Mouse (Mus musculus) cerebellum, adult 8-10 months (tissue): ENCODE measurements around the gene Gm42674.

Experiments used
- DNase-seq: peaks from one replicate; pipeline ENCODE4 v3.0.0; 2022

The Gm42674 gene

DNA sequence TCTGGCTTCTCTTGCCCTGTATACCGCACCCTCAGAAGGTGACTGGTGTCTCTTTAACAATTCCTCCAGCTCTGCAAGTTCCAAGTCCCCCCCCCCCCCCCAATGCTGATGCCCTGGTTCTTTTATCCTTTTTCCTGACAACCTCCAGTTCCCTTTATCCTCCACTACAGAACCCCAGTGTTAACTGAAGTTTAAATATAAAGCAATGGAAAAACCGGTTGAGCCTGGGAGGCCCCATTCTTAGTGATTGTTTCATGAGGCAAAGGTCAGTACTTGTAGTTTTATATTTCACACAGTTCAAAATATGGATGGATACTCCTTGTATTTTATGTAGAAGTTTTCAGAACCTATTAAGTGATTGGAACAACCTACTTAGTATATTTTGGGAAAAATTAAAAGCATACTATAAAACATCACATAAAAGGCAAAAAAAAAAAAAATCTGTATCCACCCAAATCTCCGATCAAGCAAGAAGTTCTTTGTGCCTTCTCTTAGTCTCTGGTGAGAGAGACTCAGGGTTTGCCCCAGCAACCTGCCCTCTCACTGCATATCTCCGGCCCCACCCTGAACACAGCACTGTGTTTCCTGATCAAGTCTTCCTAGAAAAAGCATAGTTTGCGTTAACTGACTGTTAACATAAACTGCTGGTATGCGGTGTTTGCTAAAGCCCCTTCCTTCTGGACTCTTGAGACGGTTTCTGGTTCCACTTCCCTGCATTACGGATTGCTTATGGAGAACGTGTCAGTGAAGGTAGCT lies 24.7 kb downstream of the Gm42674 start:
- no peak for DNase-seq

DNA sequence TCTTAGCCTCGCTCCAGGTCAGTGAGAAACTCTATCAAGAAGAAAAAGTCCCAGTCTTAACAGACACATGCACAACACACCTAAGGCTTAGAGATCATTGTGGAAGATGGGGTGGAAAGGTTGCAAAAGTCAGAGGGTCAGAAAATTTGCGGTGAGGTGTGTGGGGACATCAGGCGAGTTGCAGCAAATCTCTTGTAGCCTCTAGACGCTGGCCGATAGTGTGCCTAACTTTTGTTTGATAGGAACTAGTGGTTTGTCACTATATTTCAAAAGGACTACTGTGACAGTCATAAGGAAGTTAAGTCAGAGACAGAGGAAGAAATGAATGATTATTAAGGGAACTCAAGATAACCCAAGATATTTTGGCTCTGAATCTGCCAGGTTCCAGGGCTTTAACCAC lies 25.7 kb downstream of the Gm42674 start:
- DNase-seq, result no peak

DNA sequence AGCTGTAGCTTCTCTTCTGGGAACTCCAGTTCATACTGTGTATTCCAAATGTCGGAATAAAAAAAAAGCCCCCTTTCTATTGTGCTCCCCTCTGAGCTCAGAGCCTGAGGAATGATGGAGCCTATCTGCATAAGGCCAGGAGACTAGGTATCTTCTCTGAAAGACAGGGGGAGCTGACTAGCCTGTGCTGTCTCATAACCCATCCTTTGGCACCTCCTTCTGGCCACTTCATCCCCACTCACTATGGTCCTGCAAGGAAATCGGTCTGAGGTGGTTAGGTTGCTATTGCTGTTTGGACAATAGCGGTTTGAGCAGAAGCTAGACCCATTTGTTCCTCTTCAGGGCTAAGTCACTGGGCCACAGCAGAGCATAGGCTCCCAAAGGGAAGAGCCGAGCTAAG lies 26.1 kb downstream of the Gm42674 start:
- DNase-seq, result no peak

DNA sequence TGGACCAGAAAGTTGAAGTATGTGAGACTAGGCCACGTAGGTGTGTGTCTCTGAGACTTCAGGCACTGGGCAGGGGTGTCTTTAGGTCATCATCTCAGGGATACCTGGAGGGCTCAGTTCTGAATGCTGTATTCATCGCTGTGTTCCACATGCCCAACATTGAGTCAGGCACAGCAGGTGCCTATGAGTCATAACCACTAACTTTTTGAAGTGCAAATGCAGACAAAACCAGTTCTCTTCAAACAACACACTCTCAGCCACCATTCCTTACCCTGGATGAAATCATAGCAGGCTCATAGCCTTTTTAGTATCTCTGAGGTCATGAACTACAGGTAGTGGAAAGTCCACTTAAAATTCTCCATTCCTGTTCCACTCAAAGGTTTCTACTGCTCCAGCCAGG lies 27.6 kb downstream of the Gm42674 start:
- no peak for DNase-seq

DNA sequence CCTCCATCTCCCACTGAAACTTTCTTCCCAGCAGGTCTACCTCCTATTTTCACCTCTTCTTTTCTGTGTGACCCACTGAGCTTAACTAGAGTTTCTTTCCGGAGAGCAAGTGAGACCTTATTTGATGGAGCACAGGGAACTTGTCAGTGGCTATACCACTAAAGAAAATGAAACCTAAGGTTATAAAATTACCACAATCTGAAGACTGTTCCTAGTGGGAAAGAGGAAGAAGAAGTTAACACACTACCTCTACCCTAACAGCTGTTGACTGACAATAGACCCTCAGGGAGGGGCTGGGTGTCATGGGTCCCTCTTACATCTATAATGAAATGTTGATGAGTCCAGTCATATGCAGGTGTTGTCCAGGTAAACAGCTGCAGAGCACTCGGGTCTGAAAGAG lies 30.3 kb downstream of the Gm42674 start:
- no peak for DNase-seq

DNA sequence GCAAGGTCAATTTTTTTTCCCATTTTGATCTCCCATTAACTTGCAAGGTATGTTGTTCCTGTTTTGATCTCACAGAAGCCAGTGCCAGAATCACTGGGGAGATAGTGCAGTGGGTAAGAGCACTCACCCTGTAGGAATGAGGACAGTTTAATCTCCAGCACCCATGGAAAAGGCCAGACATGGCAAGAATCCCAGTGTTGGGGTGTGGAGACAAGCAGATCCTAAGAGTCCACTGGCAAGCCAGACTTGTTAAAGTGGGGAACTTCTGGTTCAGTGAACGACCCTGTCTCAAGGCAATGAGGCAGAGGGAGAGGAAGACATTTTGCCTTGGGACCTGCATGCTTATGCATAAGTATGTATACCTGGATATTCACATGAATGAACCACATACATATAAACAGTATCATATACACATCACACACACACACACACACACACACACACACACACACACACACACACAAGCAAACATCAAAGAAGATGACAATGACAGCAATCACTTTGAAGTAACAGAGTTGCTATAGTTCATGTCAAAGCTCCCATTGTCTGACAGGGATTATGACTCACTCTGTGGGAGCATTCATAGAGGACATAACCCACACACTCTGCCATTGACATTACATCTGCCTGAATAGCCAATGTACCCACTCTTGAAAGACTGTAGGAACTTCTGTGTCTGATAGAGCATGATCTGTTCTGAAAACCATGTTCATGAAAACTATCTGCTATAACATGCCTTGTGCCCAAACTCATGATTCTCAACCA lies 37.0 kb downstream of the Gm42674 start:
- DNase-seq, result no peak

DNA sequence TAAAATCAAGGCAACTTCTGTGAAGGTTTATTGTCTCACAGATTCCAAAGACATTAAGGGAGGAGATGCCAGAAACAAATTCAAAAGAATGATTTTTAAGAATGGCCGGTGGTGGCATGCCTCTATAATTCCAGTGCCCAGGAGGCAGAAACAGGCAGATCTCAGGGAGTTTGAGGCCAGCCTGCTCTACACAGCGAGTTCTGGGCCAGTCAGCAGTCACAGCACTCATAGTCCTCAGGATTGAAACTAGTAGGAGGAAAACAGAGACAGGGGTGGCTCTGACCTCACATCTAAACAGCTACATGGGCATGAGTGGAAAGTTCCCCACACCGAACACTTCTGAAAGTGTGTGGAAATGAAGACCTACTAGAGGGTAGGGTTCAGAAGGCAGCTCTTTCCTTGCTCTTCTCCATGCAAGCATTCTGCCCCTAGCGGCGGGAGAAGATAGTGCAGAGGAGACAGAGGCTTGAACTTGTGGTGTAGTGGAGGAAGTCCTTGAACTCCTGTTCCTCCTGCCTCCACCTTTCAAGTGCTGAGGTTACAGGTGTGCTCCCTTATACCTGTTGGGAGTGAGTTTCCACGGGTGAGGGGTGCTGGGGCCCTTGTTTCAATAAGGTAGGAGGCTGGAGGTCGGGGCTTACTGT lies 37.9 kb downstream of the Gm42674 start:
- DNase-seq, result no peak

DNA sequence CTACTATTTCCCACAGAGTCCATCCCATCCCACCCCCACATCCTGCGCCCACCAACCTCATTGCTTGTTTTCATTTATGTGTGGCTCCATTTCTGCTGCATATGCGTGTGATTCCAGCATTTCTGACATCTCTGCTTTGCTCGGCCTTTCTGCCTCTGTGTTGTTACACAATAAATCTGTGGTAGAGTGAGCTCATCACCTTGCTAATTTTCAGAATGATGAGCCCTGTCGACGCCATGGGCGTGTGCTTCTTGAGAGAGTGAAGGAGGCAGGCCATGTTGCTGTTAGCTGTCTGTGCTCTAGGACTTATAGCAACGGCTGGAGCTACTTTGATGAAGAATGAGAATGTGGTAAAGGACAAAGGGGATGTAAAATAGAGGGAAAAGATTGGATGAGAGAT lies 39.3 kb downstream of the Gm42674 start:
- no peak for DNase-seq

DNA sequence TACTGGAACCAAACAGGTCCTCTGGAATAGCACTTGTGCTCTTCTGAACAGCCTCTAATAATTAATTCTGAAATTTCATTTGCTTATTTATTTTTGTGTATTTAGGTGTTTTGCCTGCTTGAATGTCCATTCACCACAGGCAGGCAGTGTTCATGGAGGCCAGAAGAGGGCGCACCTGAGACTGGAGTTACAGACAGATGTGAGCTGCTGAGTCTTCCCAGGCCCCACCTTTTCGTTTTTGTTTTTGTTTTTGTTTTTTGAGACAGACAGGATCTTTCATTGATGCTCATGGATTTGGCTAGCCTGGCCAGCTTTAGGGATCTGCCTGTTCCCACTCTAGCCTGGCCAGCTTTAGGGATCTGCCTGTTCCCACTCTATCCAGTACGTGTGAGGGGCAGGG lies 42.5 kb downstream of the Gm42674 start:
- no peak for DNase-seq

DNA sequence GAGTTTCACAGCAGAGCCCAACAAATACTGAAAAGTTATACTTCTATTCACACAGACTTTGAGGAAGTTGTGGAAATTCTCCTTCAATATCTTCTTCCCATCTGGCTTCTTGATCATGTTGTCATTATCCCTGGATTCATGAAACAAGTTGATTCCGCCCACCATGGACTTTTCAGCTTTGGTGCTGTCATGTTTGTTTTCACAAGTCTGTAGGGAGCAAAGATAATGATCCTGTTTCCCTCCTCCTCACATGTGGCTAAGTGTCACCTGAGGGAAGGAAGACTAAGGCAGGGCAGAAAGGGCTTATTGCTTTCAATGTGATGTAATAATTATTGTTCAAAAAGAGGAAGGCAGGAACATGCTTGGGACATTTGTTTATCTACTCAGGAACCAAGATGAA lies 45.6 kb downstream of the Gm42674 start:
- no peak for DNase-seq

DNA sequence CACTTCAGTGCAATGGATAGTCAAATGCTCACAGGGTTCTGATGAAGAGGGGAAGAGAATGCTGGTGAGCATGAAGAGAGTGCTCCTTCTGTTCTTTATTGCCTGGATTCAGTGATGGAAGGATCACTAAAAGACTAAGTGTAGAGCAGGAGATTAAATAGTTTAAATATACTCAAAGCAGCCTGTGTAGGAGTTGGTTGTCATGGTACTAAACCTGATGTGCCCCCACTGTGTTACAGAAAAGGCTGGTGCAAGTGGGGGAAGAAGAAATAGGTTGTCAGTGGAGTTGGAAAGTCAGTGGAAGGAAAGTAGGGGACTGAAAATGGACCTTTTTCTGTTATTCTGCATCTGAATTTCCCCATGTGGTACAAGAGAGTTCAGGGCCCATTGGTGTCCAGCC lies 47.3 kb downstream of the Gm42674 start:
- no peak for DNase-seq

DNA sequence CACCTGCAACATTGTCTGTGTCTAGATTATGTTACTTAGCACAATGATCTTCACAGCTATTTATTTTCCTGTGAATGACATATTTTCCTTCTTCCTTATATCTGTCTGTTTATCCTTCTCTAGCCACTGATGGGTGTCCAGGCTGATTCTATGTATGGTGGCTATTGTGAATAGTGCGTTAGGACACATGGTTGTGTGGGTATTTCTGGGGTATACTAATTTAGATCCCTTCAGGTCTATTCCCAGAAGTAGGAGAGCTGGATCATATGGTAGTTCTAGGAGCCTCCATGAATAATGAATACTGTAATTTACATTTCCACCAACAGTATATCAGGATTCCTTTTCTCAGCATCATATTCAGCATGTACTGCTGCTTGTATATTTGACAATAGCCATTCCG lies 48.1 kb downstream of the Gm42674 start:
- DNase-seq, result no peak

DNA sequence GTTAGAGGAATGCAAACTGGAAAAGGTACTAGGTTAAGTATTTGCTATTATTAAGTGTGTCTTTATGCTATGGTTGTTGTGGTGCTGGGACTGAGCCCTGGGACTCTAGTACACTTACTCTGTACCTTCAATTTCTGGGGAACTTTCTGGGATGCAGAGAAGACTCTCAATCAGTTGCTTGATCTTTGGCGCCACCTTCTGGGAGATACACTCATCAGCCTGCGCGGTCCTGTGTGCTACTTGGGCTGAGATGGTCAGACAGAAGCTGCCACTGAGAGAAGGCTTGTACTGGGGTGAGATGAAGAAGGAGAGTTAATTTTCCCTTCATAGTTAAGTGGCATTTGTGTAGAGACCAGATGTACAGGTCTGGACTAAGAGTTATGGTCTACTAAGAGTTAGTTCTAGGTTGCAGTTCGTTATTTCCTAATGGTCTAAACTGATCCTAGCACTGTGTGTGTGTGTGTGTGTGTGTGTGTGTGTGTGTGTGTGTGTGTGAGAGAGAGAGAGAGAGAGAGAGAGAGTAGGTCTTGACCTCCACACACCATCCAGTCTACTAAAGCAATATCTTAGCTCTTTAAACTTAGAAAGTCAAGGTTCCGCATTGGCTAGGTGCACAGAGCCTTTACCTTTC lies 51.3 kb downstream of the Gm42674 start:
- peak; percentile 55 for DNase-seq

DNA sequence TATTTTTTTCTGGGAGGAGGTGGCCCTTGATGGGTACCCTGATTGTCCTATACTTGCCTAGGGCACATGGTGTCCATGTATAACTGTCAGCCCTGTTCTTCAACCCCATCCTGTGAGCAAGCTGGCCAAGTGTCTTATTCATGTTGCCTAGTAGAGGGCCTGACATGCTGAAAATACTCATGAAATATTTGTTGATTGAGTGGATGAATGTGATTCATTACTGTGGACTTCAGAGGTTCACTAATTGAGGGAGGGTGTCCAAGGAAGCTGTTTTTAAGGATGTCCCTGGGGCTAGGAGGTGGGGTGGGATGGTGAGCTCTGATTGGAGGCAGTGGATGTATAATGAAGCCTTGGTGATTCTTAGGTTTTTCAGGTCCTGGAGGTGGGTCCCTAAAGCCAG lies 52.0 kb downstream of the Gm42674 start, which contains the start of gene S100a7a:
S100a7a (plus strand) TSS at position 301 of the 400 bp plus-strand sequence.
- no peak for DNase-seq
